Mouse (Mus musculus) B cell, adult 62 days (primary cell): ENCODE data around the gene Higd1c. TPM values are rescaled to one million over a fixed set of nuclear protein-coding genes. Genes with fewer than 3 reads are reported as not detected.

ENCODE experiments used
- total RNA-seq: library from RNA; stranded (reverse); gene quantifications from 4 replicates; pipeline ENCODE4 v1.2.4, GENCODE M21; 2023

The Higd1c gene
- total RNA-seq, result not detected in 4 replicates

DNA sequence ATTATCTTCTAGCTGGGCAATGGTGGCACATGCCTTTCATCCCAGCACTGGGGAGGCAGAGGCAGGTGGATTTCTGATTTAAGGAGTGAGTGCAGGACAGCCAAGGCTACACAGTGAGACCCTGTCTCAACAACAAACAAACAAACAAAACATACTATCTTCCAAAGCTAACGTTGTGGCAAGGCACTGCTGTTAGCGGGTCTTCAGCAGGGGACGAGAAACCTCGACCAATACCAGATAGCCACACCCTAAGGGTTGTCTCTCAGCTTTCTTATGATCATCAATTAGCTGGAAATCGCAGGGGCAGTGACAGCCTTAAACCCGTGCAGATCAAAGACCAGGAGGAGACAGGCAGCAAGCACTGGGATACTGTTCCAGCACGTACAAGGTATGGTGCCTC lies at the start of gene Higd1c:
Gene Higd1c, plus strand, starts transcription at position 301 of the 400 bp plus-strand sequence.

DNA sequence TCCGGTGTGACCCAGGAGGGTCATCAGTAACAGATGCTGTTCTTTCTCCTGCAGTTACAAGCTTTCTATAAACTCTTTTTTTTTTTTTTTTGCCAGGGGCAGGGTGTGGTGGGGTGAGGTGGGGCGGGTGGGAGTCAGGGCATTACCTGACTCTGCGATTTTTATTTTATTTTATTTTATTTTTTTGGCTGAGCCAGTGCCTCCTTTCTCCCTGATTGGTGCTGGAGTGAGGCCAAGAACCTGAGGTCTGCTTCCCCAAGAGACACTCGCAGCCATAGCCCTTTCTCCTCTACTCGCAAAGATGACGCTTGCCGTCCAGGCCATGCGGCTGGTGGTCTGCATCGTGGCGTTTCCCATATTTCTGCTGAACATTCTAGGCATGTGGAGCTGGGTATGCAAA lies 29.7 kb upstream of the Higd1c start, which contains the start of gene Mettl7a3:
Gene Mettl7a3, plus strand, starts transcription at position 301 of the 400 bp plus-strand sequence.

GRCm38 (mm10) chr15:100352711-100353250 lies 11.6 kb upstream of the Higd1c start, which contains the start of the genes Methig1 and Mettl7a2:
Gene Methig1 (plus strand): TSS chr15:100353149.
Gene Mettl7a2 (plus strand): TSS chr15:100353200.

GRCm38 (mm10) chr15:100421758-100422197 lies 57.4 kb downstream of the Higd1c start, which contains the start of gene Gm5475:
Gene Gm5475 (plus strand): TSS chr15:100422147.

DNA sequence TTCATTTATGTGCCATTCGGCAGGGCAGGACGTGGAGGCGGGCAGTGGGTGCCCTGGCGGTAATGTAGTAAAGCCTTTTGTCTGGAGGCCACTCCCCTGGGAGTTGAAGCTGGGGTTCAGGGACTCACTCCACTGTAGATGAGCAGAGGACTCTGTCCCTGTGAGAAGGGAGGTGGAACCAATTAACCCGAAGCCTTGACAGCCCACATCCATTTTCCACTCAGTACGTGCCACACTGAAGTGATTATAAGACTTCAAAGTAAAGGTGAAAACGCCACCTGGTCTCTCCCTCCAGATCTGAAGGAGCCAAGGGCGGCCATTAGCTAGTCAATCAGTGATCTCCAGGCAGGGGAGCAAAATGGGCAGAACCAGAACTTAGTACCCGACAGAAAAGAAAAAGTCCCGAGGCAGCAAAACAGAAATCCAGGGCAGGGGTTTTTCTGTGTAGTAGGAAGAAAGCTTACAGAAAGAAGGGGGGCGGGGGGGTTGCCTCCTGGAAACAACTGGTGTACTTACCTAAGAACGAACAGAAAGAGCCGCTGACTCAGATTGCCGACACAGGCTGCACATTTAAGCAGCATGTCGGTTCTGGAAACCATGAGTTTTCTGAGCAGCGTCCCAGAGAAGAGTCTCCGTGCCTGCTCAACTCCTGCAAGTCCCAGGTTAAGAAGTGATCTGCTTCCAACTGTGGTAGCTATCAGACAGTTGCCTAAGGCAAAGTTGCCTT lies 60.2 kb downstream of the Higd1c start, which contains the start of gene Slc11a2:
Gene Slc11a2, minus strand, starts transcription at position 677 of the 727 bp plus-strand sequence.

Other genes with a start within 250 kb of the Higd1c start
- 67.6 to 92.9 TPM (median 77.5 TPM) in 4 replicates for gene Atf1, start 136.7 kb upstream of the Higd1c start, total RNA-seq
- gene Tmprss12, start 83.7 kb upstream of the Higd1c start, total RNA-seq, result not detected in 4 replicates
- 11.1 to 13.1 TPM (median 12.5 TPM) in 4 replicates for gene Mettl7a1, start 60.4 kb upstream of the Higd1c start, total RNA-seq
- gene Mettl7a3, start 29.6 kb upstream of the Higd1c start, total RNA-seq, result 0.55 TPM in 1 of 4 replicates, not detected in the others
- not detected in 4 replicates for gene Methig1, start 11.4 kb upstream of the Higd1c start, total RNA-seq
- gene Mettl7a2, start 11.3 kb upstream of the Higd1c start, total RNA-seq, result 0.34 to 0.54 TPM (median 0.46 TPM) in 3 of 4 replicates, not detected in the other
- gene Gm5475, start 57.6 kb downstream of the Higd1c start, total RNA-seq, result not detected in 4 replicates
- 13.7 to 21.6 TPM (median 17.9 TPM) in 4 replicates for gene Slc11a2, start 60.5 kb downstream of the Higd1c start, total RNA-seq
- gene Letmd1, start 104.5 kb downstream of the Higd1c start, total RNA-seq, result 37.7 to 44.5 TPM (median 40.0 TPM) in 4 replicates
- gene Csrnp2, start 130.9 kb downstream of the Higd1c start, total RNA-seq, result 5.3 to 5.9 TPM (median 5.8 TPM) in 4 replicates
- 7.8 to 9.0 TPM (median 8.5 TPM) in 4 replicates for gene Tfcp2, start 187.5 kb downstream of the Higd1c start, total RNA-seq
- gene Pou6f1, start 235.4 kb downstream of the Higd1c start, total RNA-seq, result 68.5 to 74.7 TPM (median 71.3 TPM) in 4 replicates